In genomic region chr11:53300330-53301166, GRCm38 (mm10) we compare ENCODE assay signal across 8 mouse cellular contexts. TPM values are rescaled to one million over a fixed set of nuclear protein-coding genes. Genes with fewer than 3 reads are reported as not detected.
DNase-seq lines count a peak whose midpoint lies in the region; ATAC-seq and TF ChIP-seq lines count a peak whose summit lies in the region.

TSS of gene Hspa4 (minus strand) at chr11:53300457.

- H3K27ac ChIP-seq in embryonic facial prominence, embryonic 14.5 days (replicated peaks; ENCODE audit: low read depth, low read length) = peak within 1 kb of the TSS; percentile 99
- H3K27ac ChIP-seq in heart, adult 2 months = peak within 1 kb of the TSS; percentile 93
- H3K27ac ChIP-seq in limb, embryonic 13.5 days = peak within 1 kb of the TSS; percentile 98
- H3K27ac ChIP-seq in midbrain, embryonic 16.5 days (ENCODE audit: low read length) = peak within 1 kb of the TSS; percentile 88

- peak; percentile 93 for TF ChIP-seq EP300 in heart, adult 2 months (IDR thresholded peaks at IDR 0.05; ENCODE audit: insufficient read depth, low read depth, low read length)

- peak; percentile 99 for DNase-seq in 3T3-L1 (ENCODE audit: low read depth, low spot score)
- peak; percentile 92 to 95 for DNase-seq in adrenal gland, postnatal 4 days (ENCODE audit: low spot score in 2 of 2)
- peak; percentile 99 for DNase-seq in embryonic facial prominence, embryonic 14.5 days (ENCODE audit: low spot score)
- DNase-seq in heart, adult 2 months = peak; percentile 99
- peak; percentile 98 for DNase-seq in kidney, adult 8-10 months
- peak; percentile 94 to 98 for DNase-seq in spleen, postnatal 10 days (ENCODE audit: low spot score in 2 of 2)

- H3K9ac ChIP-seq in embryonic facial prominence, embryonic 14.5 days (ENCODE audit: low read depth, low read length) = peak within 1 kb of the TSS; percentile 99
- peak within 1 kb of the TSS; percentile 96 for H3K9ac ChIP-seq in heart, adult 2 months (ENCODE audit: low read depth, low read length)
- H3K9ac ChIP-seq in limb, embryonic 13.5 days = peak within 1 kb of the TSS; percentile 98
- H3K9ac ChIP-seq in midbrain, embryonic 16.5 days (ENCODE audit: low read depth, low read length) = peak within 1 kb of the TSS; percentile 97

- H3K9me3 ChIP-seq in embryonic facial prominence, embryonic 14.5 days (ENCODE audit: control insufficient read depth, low read length) = no peaks in the 10 kb centered on the region
- no peaks in the 10 kb centered on the region for H3K9me3 ChIP-seq in limb, embryonic 13.5 days
- H3K9me3 ChIP-seq in midbrain, embryonic 16.5 days (replicated peaks; ENCODE audit: control insufficient read depth, low read length, poor library complexity, severe bottlenecking) = no peaks in the 10 kb centered on the region

- intact Hi-C loops in heart, adult 2 months (cut with DNase I) = loop anchor here (1.0 kb wide), 2 partner anchors 24 to 51 kb away; partner anchors contain the start of gene Zcchc10

- H3K4me2 ChIP-seq in embryonic facial prominence, embryonic 14.5 days (ENCODE audit: low read depth, low read length) = peak within 1 kb of the TSS; percentile 87
- H3K4me2 ChIP-seq in limb, embryonic 13.5 days (replicated peaks) = peak within 1 kb of the TSS; percentile 77
- H3K4me2 ChIP-seq in midbrain, embryonic 16.5 days (ENCODE audit: low read length) = peak within 1 kb of the TSS; percentile 70

- peak within 1 kb of the TSS; percentile 100 for H3K4me3 ChIP-seq in embryonic facial prominence, embryonic 14.5 days (ENCODE audit: low read depth, low read length)
- H3K4me3 ChIP-seq in heart, adult 2 months = peak within 1 kb of the TSS; percentile 74
- peak within 1 kb of the TSS; percentile 100 for H3K4me3 ChIP-seq in limb, embryonic 13.5 days
- peak within 1 kb of the TSS; percentile 100 for H3K4me3 ChIP-seq in midbrain, embryonic 16.5 days (ENCODE audit: low read depth, low read length)

- TF ChIP-seq POLR2A in heart, adult 2 months (IDR thresholded peaks at IDR 0.05; ENCODE audit: insufficient read depth, low read depth, low read length) = peak; percentile 90

- peaks cover 25% of the 10 kb centered on the region for H3K4me1 ChIP-seq in embryonic facial prominence, embryonic 14.5 days (ENCODE audit: control insufficient read depth, insufficient read depth, low read length)
- peaks cover 8% of the 10 kb centered on the region for H3K4me1 ChIP-seq in heart, adult 2 months (ENCODE audit: control insufficient read depth, insufficient read depth, low read length)
- H3K4me1 ChIP-seq in limb, embryonic 13.5 days = peaks cover 30% of the 10 kb centered on the region
- peaks cover 29% of the 10 kb centered on the region for H3K4me1 ChIP-seq in midbrain, embryonic 16.5 days (ENCODE audit: control insufficient read depth, insufficient read depth, low read length)

- no peak for TF ChIP-seq CTCF in heart, adult 2 months (IDR thresholded peaks at IDR 0.05)

- WGBS in embryonic facial prominence, embryonic 14.5 days = 1% methylated on average over 43 of the region's 58 CpGs
- under 1% methylated on average over 58 of the region's 58 CpGs for WGBS in heart, adult 2 months
- WGBS in limb, embryonic 13.5 days = under 1% methylated on average over 58 of the region's 58 CpGs
- whole genome bisulfite sequencing in midbrain, embryonic 16.5 days = 1% methylated on average over 58 of the region's 58 CpGs

- H3K36me3 ChIP-seq in embryonic facial prominence, embryonic 14.5 days (ENCODE audit: control insufficient read depth, insufficient read depth, low read length) = 0 out of 2 replicates have a peak, but pooled peaks cover 10% of the 10 kb centered on the region
- H3K36me3 ChIP-seq in heart, adult 2 months (ENCODE audit: control insufficient read depth, insufficient read depth, low read length) = peaks cover 26% of the 10 kb centered on the region
- H3K36me3 ChIP-seq in limb, embryonic 13.5 days = peaks cover 17% of the 10 kb centered on the region
- no peaks in the 10 kb centered on the region for H3K36me3 ChIP-seq in midbrain, embryonic 16.5 days (ENCODE audit: control insufficient read depth, insufficient read depth, low read length)

- peak; percentile 97 for ATAC-seq in embryonic facial prominence, embryonic 14.5 days (ENCODE audit: low read depth)
- peak; percentile 98 for ATAC-seq in limb, embryonic 13.5 days (ENCODE audit: low FRiP score, low read depth)
- peak; percentile 97 for ATAC-seq in midbrain, embryonic 16.5 days

- peaks cover 2% of the 10 kb centered on the region for H3K79me2 ChIP-seq in heart, adult 2 months (replicated peaks; ENCODE audit: control insufficient read depth, insufficient read depth, low read length)

- no peaks in the 10 kb centered on the region for H3K27me3 ChIP-seq in embryonic facial prominence, embryonic 14.5 days (replicated peaks; ENCODE audit: control insufficient read depth, insufficient read depth, low read length)
- no peaks in the 10 kb centered on the region for H3K27me3 ChIP-seq in heart, adult 2 months (ENCODE audit: control insufficient read depth, insufficient read depth, low read length)
- H3K27me3 ChIP-seq in limb, embryonic 13.5 days = no peaks in the 10 kb centered on the region
- no peaks in the 10 kb centered on the region for H3K27me3 ChIP-seq in midbrain, embryonic 16.5 days (ENCODE audit: control insufficient read depth, insufficient read depth, low read depth, low read length)

RNA-seq across cellular contexts. Expression of gene Hspa4, which starts in this region (rescaled TPM):
- 100 to 1,000 TPM; 150 to 168 TPM for total RNA-seq in adrenal gland, postnatal 4 days (2021)
- 85.8 and 86.5 TPM in 2 replicates for polyA plus RNA-seq in embryonic facial prominence, embryonic 14.5 days (2014; fragmentation: Nextera tagmentation; extraction: Ambion mirVana)
- total RNA-seq in heart, adult 2 months (2021) = 100 to 1,000 TPM; 109 to 126 TPM
- polyA plus RNA-seq in heart, adult 2 months (2012; rRNA removed) = 19.2 and 39.7 TPM in 2 replicates
- 79.0 and 87.4 TPM in 2 replicates for polyA plus RNA-seq in limb, embryonic 13.5 days (2015; fragmentation: Nextera tagmentation; extraction: Ambion mirVana)
- polyA plus RNA-seq in midbrain, embryonic 16.5 days (2015; fragmentation: Nextera tagmentation; extraction: Ambion mirVana) = 37.9 and 38.1 TPM in 2 replicates

Comparison
In these comparisons a context has a peak if more than half of its experiments do, and no peak if none do; other contexts are left out.
1. Peak in every context shown above with its lines: DNase-seq, ATAC-seq, H3K4me3 ChIP-seq and H3K27ac ChIP-seq.